Mouse (Mus musculus): ENCODE measurements around the gene Tusc2.

The Tusc2 gene

GRCm38 (mm10) chr9:107563029-107563581 is at the start of gene Tusc2:
TSS of gene Tusc2 (plus strand) at chr9:107563255.
- peak; percentile 91 to 93 for DNase-seq (ENCODE audit: low spot score in 2 of 2)

GRCm38 (mm10) chr9:107514303-107514955 is 48.6 kb upstream of the Tusc2 start:
- DNase-seq (ENCODE audit: low spot score in 2 of 2) = peak; percentile 64 to 85

DNA sequence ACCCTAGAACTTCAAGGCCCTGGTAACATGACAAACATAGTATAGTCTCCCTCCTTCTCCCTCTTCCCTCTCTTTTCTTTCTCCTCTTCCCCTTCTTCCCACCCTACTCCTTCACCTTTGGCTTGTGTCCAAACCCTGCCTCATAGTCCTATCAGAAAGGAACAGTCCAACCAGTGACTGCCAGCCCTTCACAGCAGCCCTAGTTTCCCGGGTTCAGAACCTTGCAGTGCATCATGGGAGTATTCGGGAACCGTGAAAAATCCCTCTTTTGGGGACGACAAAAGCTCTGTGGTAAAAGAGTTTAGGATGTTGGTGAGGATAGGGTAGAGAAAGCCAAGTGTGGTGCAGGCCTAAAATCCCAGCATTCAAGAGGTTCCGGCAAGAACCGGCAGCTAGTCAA is 42.7 kb upstream of the Tusc2 start:
- DNase-seq (ENCODE audit: low spot score in 2 of 2) = no peak

- no peak for DNase-seq (ENCODE audit: low spot score in 2 of 2)
Measured at GRCm38 (mm10) chr9:107521190-107521589, 41.9 kb upstream of the Tusc2 start.

DNA sequence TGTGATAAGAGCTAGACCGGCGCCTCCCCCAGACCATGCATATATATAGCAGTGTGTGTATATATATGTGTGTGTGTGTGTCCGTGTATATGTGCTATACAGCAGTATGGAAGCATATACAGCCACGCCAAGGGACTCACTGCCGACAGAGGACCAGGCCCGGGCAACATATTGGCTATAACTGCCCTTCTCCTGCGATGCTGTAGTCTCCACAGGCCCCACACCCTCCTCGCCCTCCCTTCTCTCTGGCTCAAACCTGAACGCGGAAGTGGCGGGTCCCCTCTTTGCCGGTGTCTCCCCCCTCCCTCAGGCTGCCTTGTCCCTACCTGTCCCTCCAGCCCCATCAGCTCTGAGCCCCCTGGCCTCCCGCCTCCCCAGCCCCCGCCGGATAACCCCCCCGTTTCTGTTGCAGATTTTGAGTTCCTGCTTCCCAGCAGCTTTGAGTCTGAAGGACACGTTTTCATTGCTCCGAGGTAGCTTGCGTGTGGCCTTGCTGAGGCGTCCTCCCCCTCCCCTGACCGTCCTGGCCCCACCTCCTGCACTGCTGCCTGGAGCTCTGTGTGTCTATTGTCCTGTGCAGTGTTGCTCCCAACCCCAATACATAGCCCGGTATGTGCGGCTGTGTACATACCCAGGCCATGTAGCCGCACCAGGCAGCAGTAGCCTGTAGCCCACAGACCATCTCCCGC is 41.2 kb upstream of the Tusc2 start:
- no peak for DNase-seq (ENCODE audit: low spot score in 2 of 2)

DNA sequence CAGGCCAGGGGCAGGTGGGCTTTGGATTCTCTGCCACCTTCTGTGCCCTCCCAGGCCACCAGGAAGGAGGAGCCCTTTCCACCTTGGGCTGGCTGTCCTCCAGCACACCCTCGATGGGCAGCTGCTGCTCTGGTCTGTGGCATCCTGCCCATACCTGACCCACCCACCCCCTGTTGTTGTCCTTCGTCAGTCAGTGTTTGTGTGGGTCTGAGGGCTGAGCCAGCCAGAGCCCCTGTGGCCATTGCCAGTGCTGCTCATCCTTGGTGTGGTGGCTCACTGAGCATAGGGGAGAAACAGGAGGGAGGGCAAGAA is 40.7 kb upstream of the Tusc2 start:
- no peak for DNase-seq (ENCODE audit: low spot score in 2 of 2)

GRCm38 (mm10) chr9:107526198-107527026 is 36.6 kb upstream of the Tusc2 start:
- peak; percentile 72 to 77 for DNase-seq (ENCODE audit: low spot score in 2 of 2)

DNA sequence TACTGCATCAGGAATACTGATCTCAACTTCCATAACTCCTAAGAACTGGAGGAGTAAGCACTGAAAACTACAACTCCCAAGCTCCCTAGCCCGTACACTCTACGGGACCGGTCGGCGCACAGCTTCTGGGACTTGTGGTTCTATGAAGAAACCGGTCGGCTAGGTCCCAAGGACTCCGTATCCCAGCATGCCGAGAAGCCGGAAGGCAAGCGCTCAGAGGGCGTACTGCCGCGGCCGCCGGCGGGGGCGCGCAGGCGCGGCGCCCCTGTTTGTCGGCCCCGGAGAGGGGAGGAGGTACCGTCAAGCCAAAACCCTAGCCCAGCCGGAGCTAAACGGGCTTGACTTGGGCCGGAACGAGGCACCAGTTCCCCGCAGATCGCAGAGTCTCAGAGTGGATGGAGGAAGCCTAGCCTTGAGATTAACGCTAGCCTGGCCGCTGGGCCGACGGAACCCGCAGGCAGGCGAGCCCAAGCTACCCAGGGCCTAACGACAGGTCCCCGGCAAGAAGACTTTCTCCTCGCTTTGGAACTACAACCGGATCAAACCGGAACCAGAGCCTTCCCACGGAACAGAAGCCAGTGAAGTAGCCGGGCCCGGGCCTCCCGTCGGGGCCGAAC is 29.2 kb upstream of the Tusc2 start, which contains the start of gene Tmem115:
Gene Tmem115, plus strand, starts transcription at position 155 of the 617 bp plus-strand sequence.
- DNase-seq (ENCODE audit: low spot score in 2 of 2) = peak; percentile 91 to 94

DNA sequence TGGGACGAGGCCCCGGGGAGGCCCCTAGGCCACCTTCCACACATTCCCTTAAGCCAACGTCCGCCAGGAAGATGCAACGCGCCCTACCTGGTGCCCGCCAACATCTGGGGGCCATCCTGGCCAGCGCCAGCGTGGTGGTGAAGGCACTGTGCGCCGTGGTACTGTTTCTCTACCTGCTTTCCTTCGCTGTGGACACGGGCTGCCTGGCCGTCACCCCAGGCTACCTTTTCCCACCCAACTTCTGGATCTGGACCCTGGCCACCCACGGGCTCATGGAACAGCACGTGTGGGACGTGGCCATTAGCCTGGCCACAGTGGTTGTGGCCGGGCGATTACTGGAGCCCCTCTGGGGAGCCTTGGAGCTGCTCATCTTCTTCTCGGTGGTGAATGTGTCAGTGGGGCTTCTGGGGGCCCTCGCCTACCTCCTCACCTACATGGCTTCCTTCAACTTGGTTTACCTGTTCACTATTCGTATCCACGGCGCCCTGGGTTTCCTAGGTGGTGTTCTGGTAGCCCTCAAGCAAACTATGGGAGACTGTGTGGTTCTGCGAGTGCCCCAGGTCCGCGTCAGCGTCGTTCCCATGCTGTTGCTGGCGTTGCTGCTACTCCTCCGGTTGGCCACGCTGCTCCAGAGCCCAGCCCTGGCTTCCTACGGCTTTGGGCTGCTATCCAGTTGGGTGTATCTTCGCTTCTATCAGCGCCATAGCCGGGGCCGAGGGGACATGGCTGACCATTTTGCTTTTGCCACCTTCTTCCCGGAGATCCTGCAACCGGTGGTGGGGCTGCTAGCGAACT is 28.4 kb upstream of the Tusc2 start:
- DNase-seq (ENCODE audit: low spot score in 2 of 2) = no peak

GRCm38 (mm10) chr9:107538231-107538630 is 24.8 kb upstream of the Tusc2 start:
- DNase-seq (ENCODE audit: low spot score in 2 of 2) = no peak

DNA sequence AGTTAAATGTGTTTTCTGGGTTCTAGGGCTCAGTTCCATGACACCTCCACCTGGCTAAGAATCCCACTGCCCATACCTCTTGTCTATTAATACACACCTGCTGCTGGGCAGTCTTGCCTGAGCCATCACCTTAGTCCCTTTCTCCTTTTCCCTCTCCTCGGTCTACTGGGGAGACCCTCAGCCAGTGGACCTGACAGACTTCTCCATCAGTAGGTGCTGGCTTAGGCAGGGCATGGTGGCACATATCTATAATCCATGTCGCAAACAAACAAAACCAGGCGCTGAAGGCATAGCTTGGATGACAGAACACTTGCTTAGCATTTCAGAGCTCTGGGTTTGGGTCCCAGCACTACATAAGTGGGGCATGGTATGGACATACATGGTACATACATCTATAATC is 24.3 kb upstream of the Tusc2 start:
- DNase-seq (ENCODE audit: low spot score in 2 of 2) = no peak

DNA sequence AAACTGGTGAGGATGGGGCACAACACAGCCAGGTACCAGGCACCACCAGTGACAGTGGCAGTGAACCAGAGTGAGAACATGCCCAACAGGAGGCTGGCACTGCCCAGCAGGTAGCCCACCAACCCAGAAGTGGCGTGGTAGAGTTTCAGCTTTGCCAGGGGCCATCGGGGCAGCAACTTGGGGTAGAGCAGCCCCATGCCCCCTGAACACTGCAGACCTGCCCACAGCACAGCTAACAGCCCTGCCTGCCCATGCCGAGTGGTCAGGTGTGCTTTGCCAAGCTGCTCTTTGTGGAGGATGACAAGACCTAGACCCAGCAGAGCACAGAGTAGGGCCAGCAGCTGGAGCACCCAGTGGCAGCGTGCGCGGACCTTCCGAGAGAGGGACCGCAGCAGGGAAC is 23.1 kb upstream of the Tusc2 start:
- DNase-seq (ENCODE audit: low spot score in 2 of 2) = no peak

GRCm38 (mm10) chr9:107540420-107540819 is 22.6 kb upstream of the Tusc2 start:
- DNase-seq (ENCODE audit: low spot score in 2 of 2) = no peak

DNA sequence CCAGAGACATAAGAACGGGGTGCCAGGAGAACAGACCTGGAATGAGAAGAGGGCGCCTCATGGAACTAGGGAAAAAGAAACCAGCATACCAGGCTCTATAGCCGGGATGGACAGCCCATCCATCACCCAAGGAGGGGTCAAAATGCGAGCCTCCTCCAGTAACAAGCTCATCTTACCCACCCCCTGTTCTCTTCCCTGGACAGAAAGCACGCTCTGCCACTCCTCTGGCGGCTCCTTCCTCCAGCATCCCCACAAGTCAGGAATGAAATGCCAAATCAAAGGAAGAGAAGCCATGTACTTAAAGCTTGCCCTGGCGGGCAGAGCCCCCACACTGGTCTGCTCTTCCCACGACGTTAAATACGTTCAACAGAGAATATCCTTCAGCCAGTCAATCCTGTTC is 22.1 kb upstream of the Tusc2 start:
- no peak for DNase-seq (ENCODE audit: low spot score in 2 of 2)

- DNase-seq (ENCODE audit: low spot score in 2 of 2) = peak; percentile 92 to 93
Measured at GRCm38 (mm10) chr9:107541474-107542351, 21.3 kb upstream of the Tusc2 start, which contains the start of the genes Cyb561d2 and Nprl2. TSS of gene Cyb561d2 (minus strand) at chr9:107542193. TSS of gene Nprl2 (plus strand) at chr9:107542226.

DNA sequence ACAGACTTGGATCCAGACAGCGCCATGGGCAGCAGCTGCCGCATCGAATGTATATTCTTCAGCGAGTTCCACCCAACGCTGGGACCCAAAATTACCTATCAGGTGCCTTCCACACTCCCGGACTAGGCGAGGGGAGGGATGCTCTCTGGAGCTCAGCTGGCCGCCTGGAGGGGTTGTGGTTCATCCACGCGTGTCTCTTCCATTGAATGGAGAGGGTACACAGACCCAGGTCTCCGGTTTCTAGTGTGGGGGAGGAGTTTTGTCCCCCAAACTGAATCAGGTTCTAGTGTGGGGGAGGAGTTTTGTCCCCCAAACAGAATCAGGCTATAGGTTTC is 20.7 kb upstream of the Tusc2 start:
- no peak for DNase-seq (ENCODE audit: low spot score in 2 of 2)

DNA sequence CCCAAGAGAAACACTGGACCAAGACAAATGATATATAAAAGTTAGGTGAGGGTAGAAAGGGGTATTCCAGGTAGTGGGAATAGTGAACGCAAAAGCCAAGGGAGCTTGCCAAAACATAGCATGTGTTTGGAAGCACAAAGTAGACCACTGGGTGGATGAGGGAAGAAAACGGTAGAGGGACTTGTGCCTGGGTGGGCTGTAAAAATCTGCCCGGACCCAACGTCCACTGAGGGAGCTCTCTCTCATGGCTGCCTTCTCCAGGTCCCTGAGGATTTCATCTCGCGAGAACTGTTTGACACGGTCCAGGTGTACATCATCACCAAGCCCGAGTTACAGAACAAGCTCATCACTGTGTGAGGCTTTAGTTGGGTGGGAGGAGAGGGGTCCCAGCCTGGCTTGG is 20.3 kb upstream of the Tusc2 start:
- DNase-seq (ENCODE audit: low spot score in 2 of 2) = no peak

GRCm38 (mm10) chr9:107543299-107543698 is 19.8 kb upstream of the Tusc2 start:
- DNase-seq (ENCODE audit: low spot score in 2 of 2) = no peak

- no peak for DNase-seq (ENCODE audit: low spot score in 2 of 2)
Measured at GRCm38 (mm10) chr9:107544196-107544700, 18.8 kb upstream of the Tusc2 start.

DNA sequence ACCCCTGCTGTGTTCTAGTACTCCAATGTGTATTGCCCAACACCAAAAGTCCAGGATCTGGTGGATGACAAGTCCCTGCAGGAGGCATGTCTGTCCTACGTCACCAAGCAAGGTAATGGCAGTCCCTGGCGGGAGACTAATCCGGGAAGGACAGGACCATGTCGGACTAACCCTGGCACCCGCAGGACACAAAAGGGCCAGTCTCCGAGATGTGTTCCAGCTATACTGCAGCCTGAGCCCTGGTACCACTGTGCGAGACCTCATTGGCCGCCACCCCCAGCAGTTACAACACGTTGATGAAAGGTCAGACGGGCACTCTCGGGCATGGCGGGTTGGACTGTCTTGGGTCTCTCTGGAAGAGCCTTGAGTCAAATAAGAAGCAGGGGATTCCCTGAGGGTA is 18.3 kb upstream of the Tusc2 start:
- no peak for DNase-seq (ENCODE audit: low spot score in 2 of 2)
